Mouse (Mus musculus) embryonic fibroblast, embryonic 13.5 days (primary cell): Measurements from ENCODE around the gene Pgf. TPM values are rescaled to one million over a fixed set of nuclear protein-coding genes. Genes with fewer than 3 reads are reported as not detected.

Source experiments
- H3K27ac ChIP-seq: 2 replicates; pipeline ENCODE4 v1.5.1; 2012; ENCODE audit warnings: low read length, control low read depth, inconsistent platforms; ENCODE audit not compliant: insufficient read depth
- H3K4me1 ChIP-seq: 2 replicates; pipeline ENCODE4 v1.6.1; 2011; ENCODE audit warnings: low read length; ENCODE audit not compliant: control insufficient read depth, insufficient read depth
- H3K4me3 ChIP-seq: 2 replicates; pipeline ENCODE4 v1.5.1; 2011; ENCODE audit warnings: mild to moderate bottlenecking, control low read depth, low read length; ENCODE audit not compliant: insufficient read depth
- CTCF ChIP-seq: IDR thresholded peaks from 2 replicates; pipeline ENCODE4 v1.5.1; 2011; ENCODE audit warnings: mild to moderate bottlenecking, control low read depth, low read length, moderate library complexity, borderline replicate concordance; ENCODE audit not compliant: insufficient read depth
- POLR2A ChIP-seq: IDR thresholded peaks from 2 replicates; pipeline ENCODE4 v1.6.1; 2011; ENCODE audit warnings: low read depth, mild to moderate bottlenecking, control low read depth, low read length, moderate library complexity
- polyA plus RNA-seq: library from polyadenylated mRNA; stranded (reverse); fragments of >200 nt; gene quantifications from 2 replicates; pipeline ENCODE4 v1.2.4, GENCODE M21; 2011; ENCODE audit warnings: low read depth; ENCODE audit not compliant: missing spikeins, insufficient read length

Gene Pgf
- polyA plus RNA-seq, 1 experiment = 6.6 TPM

DNA sequence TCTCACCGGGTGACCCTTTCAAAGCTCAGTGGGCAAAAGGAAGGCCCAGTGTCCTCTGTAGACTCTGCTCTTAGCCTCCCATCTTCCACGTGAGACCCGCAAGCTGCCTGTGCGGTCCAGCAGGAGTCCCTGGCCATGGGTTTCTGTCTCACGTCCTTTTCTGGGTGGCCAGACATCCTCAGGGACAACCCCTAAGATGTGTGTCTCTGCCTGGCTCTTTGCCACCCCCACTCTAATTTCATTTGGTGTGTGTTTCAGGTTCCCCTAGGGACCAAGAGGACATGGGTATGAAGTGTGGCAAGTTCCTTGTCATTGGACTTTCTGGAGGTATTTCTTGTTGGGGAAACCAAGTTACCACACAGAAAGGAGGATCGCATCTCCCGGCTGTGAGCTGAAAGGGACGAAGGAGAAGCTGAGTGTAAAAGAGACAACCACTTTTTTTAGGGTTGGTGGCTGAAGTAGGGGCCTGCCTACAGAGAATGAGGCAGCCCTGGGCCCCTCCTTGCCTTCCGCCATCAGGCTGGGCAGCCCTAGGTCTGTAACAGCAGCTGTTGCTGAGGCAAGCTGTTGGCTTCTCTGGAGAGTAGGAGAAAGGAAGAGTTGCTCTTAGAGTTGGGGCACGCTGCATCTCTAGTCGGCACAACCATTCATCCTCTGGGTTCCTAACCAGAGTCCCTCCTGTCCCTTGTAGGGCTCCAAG is 16.5 kb upstream of the Pgf start:
- TF ChIP-seq CTCF (no peak), POLR2A (no peak)
- peaks cover 11% of the 10 kb centered on the region for H3K4me1 ChIP-seq
- no peak overlapping the region for H3K4me3 ChIP-seq
- no peak overlapping the region for H3K27ac ChIP-seq

DNA sequence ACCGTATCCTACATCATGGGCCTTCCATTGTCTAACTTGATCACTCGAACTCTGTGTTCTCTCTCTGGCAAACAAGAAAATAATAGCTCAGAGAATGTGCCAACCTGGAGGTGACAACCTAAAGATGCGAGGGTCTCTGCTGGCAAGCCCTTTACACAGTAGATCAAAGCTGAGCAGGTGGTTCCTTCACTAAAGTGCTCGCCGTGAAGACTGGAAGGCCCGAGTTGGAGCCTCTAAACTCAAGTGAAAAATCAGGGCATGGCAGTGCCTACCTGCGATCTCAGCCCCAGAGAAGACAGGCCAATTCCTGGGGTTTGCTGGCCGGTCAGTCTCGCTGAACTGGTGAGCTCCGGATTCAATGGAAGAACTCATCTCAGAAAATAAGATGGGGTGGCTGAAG is 15.6 kb upstream of the Pgf start:
- Histone ChIP-seq H3K27ac (no peak overlapping the region), H3K4me3 (no peak overlapping the region), H3K4me1 (peaks cover 11% of the 10 kb centered on the region)
- TF ChIP-seq POLR2A = no peak
- no peak for TF ChIP-seq CTCF

DNA sequence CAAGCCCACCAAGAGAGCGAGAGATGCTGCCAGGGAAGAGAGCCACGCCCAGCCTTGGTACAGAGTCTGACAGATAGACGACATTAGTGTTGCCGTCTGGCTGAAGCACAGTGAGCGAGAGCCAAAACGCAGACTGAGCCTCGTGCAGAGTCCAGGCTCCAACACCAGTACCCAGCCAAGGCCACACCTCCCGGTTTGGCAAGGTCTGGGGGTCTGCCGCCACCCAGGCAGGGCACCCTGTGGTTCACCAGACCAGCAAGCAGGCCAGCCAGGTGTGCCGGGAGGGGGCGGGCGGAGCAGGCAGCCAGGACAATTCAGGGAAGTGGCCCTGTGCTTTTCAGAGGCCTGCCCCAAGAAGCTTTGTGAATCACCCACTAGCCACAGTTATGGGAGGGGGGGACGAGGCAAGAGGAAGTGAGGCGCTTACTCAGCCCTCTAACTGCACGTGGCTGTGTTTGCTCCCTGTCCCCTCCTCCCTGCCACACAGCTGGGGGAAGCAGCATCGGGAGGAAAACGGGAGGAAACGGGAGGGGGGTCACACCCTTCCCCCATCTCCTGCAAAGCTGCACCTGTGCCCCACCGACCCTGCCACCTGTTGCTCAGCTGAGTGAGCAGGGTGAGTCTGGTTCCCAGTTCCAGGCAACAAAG is 15.0 kb upstream of the Pgf start:
- peaks cover 11% of the 10 kb centered on the region for H3K4me1 ChIP-seq
- TF ChIP-seq CTCF (no peak), POLR2A (no peak)
- peak overlapping the region; percentile 3; the same call in 1 of the 2 replicates for H3K27ac ChIP-seq
- no peak overlapping the region for H3K4me3 ChIP-seq

DNA sequence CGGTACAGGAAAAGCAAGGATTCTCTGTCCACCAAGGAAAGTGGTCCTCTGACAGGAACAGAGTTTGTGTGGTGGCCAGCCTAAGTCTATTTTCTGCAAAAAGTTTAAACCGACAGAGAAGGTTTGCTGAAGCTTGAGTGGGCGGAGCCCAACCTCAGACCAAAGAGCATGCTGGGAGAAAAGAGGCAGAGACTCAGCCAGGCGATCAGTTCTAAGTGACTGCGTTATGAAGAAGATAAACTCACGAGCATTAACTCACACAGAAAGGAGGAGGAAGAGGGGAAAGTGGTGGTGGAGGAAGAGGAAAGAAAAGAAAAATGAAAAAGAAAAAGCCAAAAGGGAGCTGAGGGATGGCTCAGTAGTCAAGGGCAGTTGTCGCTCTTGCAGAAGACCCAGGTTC is 12.7 kb upstream of the Pgf start:
- peaks cover 17% of the 10 kb centered on the region for H3K4me1 ChIP-seq
- no peak for TF ChIP-seq CTCF
- no peak for TF ChIP-seq POLR2A
- no peak overlapping the region for H3K4me3 ChIP-seq
- H3K27ac ChIP-seq = no peak overlapping the region

DNA sequence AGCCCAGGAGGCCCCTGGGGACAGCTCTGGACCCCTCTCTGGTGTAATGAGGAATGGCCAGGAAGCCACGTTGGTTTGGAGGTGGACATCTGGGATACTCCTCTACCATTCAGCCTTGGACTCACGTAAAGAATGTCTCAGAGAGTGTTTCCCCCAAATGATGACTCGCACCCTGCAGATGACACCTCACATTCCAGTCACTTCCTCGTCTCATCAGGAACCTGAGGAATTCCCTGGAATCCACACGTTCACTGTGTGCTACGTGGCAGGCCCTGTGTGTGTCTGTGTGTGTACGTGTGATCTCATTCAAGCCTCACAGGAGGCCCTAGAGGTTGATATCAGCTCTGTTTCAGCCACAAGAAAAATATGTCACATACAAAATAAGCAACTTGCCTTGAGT is 8.8 kb upstream of the Pgf start:
- H3K27ac ChIP-seq = peak overlapping the region; percentile 44; the same call in 1 of the 2 replicates
- TF ChIP-seq POLR2A = no peak
- no peak for TF ChIP-seq CTCF

DNA sequence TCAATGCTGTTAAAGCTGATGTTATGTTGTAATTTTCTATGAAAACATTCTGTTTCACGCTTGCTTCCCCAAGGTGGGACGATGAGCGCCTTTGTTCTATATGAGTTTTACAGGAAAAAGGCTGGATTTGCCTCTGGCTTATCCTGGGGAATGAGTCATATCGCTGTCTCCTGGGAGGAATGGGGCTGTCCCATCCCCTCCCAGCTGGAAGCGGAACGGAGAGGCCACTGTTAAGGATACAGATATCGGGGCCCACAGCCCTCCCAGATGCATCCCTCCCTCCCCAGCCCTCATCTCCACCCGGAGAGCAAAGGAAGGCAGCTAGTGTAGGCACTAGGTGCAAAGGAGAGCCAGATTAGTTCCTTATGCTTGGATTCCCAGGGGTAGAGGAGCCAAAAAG is 8.2 kb upstream of the Pgf start:
- Histone ChIP-seq H3K27ac (peak overlapping the region; percentile 44; the same call in 1 of the 2 replicates), H3K4me1 (peaks cover 9% of the 10 kb centered on the region), H3K4me3 (no peak overlapping the region)
- TF ChIP-seq CTCF (no peak), POLR2A (no peak)

More for the DNA sequence above, 8.8 kb upstream of the Pgf start:
- H3K4me1 ChIP-seq = peaks cover 9% of the 10 kb centered on the region
- H3K4me3 ChIP-seq = no peak overlapping the region

DNA sequence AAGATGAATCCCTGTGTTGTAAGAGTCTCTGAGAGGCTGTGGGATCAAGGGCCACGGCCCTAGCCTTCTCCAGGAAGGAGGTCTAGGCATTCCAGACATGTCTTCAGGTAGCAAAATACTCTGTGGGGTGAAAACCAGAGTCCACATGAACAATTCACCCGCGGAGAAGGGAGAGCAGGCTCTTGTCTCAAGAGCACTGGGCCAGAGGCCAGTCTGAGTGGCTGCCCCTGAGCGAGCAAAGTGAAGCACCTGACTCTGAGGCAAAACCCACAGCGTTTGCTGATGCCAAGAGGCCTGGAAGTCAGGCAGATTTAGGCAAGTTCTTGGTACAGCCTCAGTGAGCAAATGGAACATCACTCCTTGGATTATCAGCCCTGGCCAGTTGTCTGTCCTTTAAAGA is 6.5 kb upstream of the Pgf start:
- peaks cover 9% of the 10 kb centered on the region for H3K4me1 ChIP-seq

DNA sequence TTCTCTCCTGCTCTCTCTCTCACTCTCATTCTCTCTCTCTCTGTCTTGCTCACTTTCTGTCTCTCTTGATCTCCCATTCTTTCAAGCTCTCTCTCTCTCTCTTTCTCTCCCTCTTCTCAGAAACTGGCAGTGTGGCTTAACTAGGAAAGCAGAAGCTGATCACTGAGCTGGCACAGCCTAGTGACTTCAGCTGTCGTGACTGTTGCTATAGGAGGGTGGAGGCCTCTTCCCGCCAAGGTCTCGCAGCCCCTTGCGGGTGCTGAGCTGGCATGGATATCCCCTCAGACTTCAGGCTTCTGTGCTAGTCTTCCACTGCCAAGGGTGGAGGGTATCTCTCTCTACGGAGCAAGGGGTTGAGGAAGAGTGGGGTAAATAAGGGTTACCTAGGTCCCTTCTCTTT is 5.3 kb upstream of the Pgf start:
- Histone ChIP-seq H3K4me1 (peaks cover 9% of the 10 kb centered on the region), H3K27ac (no peak overlapping the region), H3K4me3 (no peak overlapping the region)
- TF ChIP-seq POLR2A = no peak
- TF ChIP-seq CTCF = no peak

More for the DNA sequence above, 6.5 kb upstream of the Pgf start:
- TF ChIP-seq POLR2A (no peak), CTCF (no peak)
- Histone ChIP-seq H3K27ac (no peak overlapping the region), H3K4me3 (no peak overlapping the region)

DNA sequence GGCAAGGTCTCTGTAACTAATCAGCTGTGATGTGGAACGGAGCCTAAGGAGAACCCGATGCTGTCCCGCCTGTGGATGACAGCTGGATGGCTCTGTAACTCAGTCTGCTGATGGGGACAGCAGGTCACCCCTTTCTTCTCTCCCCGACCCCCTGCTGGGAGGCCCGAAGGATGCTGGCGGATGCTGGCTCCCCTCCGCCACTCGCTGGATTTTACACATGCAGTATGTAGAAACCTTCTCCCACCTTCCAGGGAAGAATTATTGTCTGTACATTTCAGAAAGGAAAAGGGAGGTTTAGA is 4.7 kb upstream of the Pgf start:
- Histone ChIP-seq H3K27ac (no peak overlapping the region), H3K4me3 (no peak overlapping the region), H3K4me1 (peaks cover 9% of the 10 kb centered on the region)
- TF ChIP-seq CTCF (no peak), POLR2A (no peak)
